Mouse (Mus musculus) embryonic facial prominence, embryonic 13.5 days (tissue): Measurements from ENCODE around the gene Josd2. TPM values are rescaled to one million over a fixed set of nuclear protein-coding genes. Genes with fewer than 3 reads are reported as not detected.

Source experiments
- microRNA-seq: library from miRNA; unstranded; fragments of <30 nt; microRNA quantifications from one replicate; pipeline ENCODE4, GENCODE M21; 2016
- polyA plus RNA-seq: library from polyadenylated mRNA; unstranded; fragments of >200 nt; fragmentation: Nextera tagmentation; extraction: Ambion mirVana; gene quantifications from 2 replicates; pipeline ENCODE4 v1.2.1, GENCODE M21; 2015

The Josd2 gene
- polyA plus RNA-seq, 1 experiment from 2014 or later = 93.6 TPM

Small RNAs within 50 kb of the gene (microRNA-seq; reads per million reads assigned to microRNA genes)
- gene Mir7052 = not detected

Other genes starting within 250 kb of the Josd2 start
- gene Klk1, start 242.6 kb upstream of the Josd2 start, polyA plus RNA-seq = not detected in 2 replicates
- gene Gm36864, start 231.8 kb upstream of the Josd2 start, polyA plus RNA-seq = 0.21 TPM in 1 of 2 replicates, not detected in the other
- gene 1700028J19Rik, start 221.3 kb upstream of the Josd2 start, polyA plus RNA-seq = 1.4 TPM in 2 replicates
- gene 2410002F23Rik, start 221.3 kb upstream of the Josd2 start, polyA plus RNA-seq = 199 and 210 TPM in 2 replicates
- gene Acp4, start 210.6 kb upstream of the Josd2 start, polyA plus RNA-seq = 0.13 TPM in 1 of 2 replicates, not detected in the other
- gene Gm15517, start 206.5 kb upstream of the Josd2 start, polyA plus RNA-seq = not detected in 2 replicates
- gene Clec11a, start 161.1 kb upstream of the Josd2 start, polyA plus RNA-seq = 9.1 and 11.9 TPM in 2 replicates
- 5.5 and 6.8 TPM in 2 replicates for gene Shank1, start 157.7 kb upstream of the Josd2 start, polyA plus RNA-seq
- gene Syt3, start 83.9 kb upstream of the Josd2 start, polyA plus RNA-seq = 4.1 and 4.9 TPM in 2 replicates
- gene 1700008O03Rik, start 82.2 kb upstream of the Josd2 start, polyA plus RNA-seq = 0.19 and 1.4 TPM in 2 replicates
- 1.5 and 1.6 TPM in 2 replicates for gene Lrrc4b, start 39.0 kb upstream of the Josd2 start, polyA plus RNA-seq
- gene Aspdh, start 2.6 kb upstream of the Josd2 start, polyA plus RNA-seq = 0.69 and 2.2 TPM in 2 replicates
- 126 and 129 TPM in 2 replicates for gene Emc10, start 28.5 kb downstream of the Josd2 start, polyA plus RNA-seq
- 19.9 and 22.4 TPM in 2 replicates for gene Fam71e1, start 28.6 kb downstream of the Josd2 start, polyA plus RNA-seq
- 0.13 and 0.14 TPM in 2 replicates for gene Mybpc2, start 56.7 kb downstream of the Josd2 start, polyA plus RNA-seq
- 0.60 and 0.94 TPM in 2 replicates for gene Spib, start 64.1 kb downstream of the Josd2 start, polyA plus RNA-seq
- gene Pold1, start 80.9 kb downstream of the Josd2 start, polyA plus RNA-seq = 94.4 and 104 TPM in 2 replicates
- gene Nr1h2, start 86.0 kb downstream of the Josd2 start, polyA plus RNA-seq = 72.3 and 80.1 TPM in 2 replicates
- gene Napsa, start 104.4 kb downstream of the Josd2 start, polyA plus RNA-seq = 1.1 and 1.8 TPM in 2 replicates
- 0.72 and 1.8 TPM in 2 replicates for gene Kcnc3, start 122.7 kb downstream of the Josd2 start, polyA plus RNA-seq
- 11.8 and 12.2 TPM in 2 replicates for gene Myh14, start 202.9 kb downstream of the Josd2 start, polyA plus RNA-seq
- gene Izumo2, start 240.8 kb downstream of the Josd2 start, polyA plus RNA-seq = not detected in 2 replicates